Comparison of ENCODE assay signal across 28 mouse cellular contexts in the genomic region with DNA sequence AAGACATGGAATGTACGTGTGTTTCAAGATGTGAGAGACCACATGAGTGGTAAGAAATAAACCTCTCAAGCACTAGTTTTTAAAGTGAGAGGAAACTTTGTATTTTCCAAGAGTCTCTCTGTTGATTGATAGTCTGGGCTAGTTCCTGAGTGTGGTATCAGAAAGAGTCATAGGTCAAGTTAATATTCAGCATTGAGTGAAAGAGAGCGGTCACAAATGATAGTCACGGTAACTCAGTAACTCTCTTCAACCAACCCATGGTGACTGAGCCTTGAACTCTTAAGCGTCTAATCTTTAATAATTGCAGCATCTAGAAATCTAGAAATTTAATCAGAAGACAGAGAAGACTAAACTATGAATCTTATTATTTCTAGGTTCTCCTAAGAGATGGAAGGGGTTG.
"Had no signal": no experiment of that assay in that cellular context is flagged by ENCODE, and none has a peak within 500 bp of the region (broad histone marks: within the 10 kb centered on the region; RNA-seq: fewer than 3 reads in every experiment).

No protein-coding gene starts in this region.

- H3K4me1 ChIP-seq: limb, embryonic 10.5 days; limb, embryonic 12.5 days; limb, embryonic 13.5 days; limb, embryonic 15.5 days; liver, embryonic 12.5 days; liver, embryonic 13.5 days; liver, embryonic 15.5 days; lung, embryonic 15.5 days; midbrain, embryonic 10.5 days; midbrain, embryonic 12.5 days; midbrain, embryonic 13.5 days; midbrain, embryonic 15.5 days; neural tube, embryonic 12.5 days had no signal

- H3K27me3 ChIP-seq: limb, embryonic 12.5 days; limb, embryonic 13.5 days; limb, embryonic 15.5 days; liver, embryonic 12.5 days; liver, embryonic 13.5 days; liver, embryonic 15.5 days; lung, embryonic 15.5 days; megakaryocyte, embryonic 14.5 days; midbrain, embryonic 12.5 days; midbrain, embryonic 13.5 days; midbrain, embryonic 15.5 days; neural tube, embryonic 12.5 days had no signal

- H3K36me3 ChIP-seq: limb, embryonic 10.5 days; limb, embryonic 12.5 days; limb, embryonic 13.5 days; limb, embryonic 15.5 days; liver, embryonic 12.5 days; liver, embryonic 13.5 days; liver, embryonic 15.5 days; lung, embryonic 15.5 days; midbrain, embryonic 10.5 days; midbrain, embryonic 12.5 days; midbrain, embryonic 13.5 days; midbrain, embryonic 15.5 days; neural tube, embryonic 12.5 days had no signal

- DNase-seq: left cerebral cortex, postnatal 4 days; liver; liver, embryonic 13.5 days; liver, postnatal 0 days; lung, adult 18-20 months; lung, adult 2 months; lung, embryonic 14.5 days; lung, postnatal 10 days; lung, postnatal 14 days; lung, postnatal 36 days; lung, postnatal 4 days; midbrain, embryonic 14.5 days had no signal

- H3K27ac ChIP-seq: limb, embryonic 10.5 days; limb, embryonic 12.5 days; limb, embryonic 13.5 days; limb, embryonic 15.5 days; liver, embryonic 12.5 days; liver, embryonic 13.5 days; liver, embryonic 14.5 days; liver, embryonic 15.5 days; lung, embryonic 15.5 days; macrophage; midbrain, embryonic 10.5 days; midbrain, embryonic 12.5 days; midbrain, embryonic 13.5 days; midbrain, embryonic 15.5 days; neural tube, embryonic 12.5 days had no signal

- H3K4me3 ChIP-seq: limb, embryonic 10.5 days; limb, embryonic 12.5 days; limb, embryonic 13.5 days; limb, embryonic 15.5 days; liver, embryonic 12.5 days; liver, embryonic 13.5 days; liver, embryonic 15.5 days; lung, embryonic 15.5 days; megakaryocyte, embryonic 14.5 days; midbrain, embryonic 10.5 days; midbrain, embryonic 12.5 days; midbrain, embryonic 13.5 days; midbrain, embryonic 15.5 days; myocyte; neural tube, embryonic 12.5 days had no signal
